Mouse (Mus musculus): ENCODE measurements around the gene Hddc3. TPM values are rescaled to one million over a fixed set of nuclear protein-coding genes. Genes with fewer than 3 reads are reported as not detected.

Gene Hddc3
- polyA plus RNA-seq, 1 experiment from 2014 or later: 27.9 TPM

DNA sequence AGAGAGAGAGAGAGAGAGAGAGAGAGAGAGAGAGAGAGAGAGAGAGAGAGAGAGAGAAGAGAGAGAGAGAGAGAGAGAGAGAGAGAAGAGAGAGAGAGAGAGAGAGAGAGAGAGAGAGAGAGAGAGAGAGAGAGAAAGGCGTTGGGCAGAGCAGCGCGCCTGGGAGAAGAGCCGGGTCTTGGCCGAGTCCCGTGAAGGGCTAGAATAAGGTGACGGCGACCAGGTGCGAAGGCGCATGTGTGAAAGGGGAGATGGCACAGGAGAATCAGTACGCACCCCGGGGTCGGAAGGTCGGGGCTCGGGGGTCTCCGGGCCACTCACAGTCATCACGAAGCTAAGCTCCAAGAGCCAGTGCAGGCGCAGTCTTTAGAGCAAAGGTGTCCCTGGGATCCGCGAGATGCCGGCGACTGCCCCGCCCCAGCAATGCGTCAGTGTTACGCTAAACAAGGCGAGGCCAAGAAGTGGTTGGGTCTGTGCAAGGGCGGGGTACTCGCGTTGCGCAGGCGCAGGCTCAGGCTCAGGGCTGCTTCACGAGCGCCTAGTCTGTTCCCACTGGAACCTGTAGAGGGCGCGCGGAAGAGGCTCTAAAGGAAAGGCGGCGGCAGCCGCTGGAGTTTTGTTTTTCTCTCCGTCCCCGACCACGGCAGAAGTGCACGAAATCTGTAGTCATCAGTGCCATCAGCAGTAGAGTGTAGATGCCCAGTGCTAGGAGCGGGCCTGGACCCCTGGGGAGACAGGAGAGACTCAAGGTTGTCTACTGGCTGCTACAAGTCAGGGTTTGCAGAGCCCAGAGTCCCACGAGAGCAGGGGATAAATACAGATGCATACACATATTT lies 2.9 kb upstream of the Hddc3 start:
- no peaks in the 10 kb centered on the region for H3K9me3 ChIP-seq
- H3K27ac ChIP-seq: peak overlapping the region; percentile 86
- peaks cover 31% of the 10 kb centered on the region for H3K36me3 ChIP-seq (replicated peaks)
- H3K4me3 ChIP-seq: peak overlapping the region; percentile 75
- peak; percentile 97 for DNase-seq (ENCODE audit: extremely low spot score, low spot score)
- peaks cover 59% of the 10 kb centered on the region for H3K4me1 ChIP-seq
- H3K27me3 ChIP-seq (ENCODE audit: poor library complexity, severe bottlenecking): peaks cover 15% of the 10 kb centered on the region
- under 1% methylated on average over 45 of the region's 45 CpGs for WGBS

- Histone ChIP-seq H3K9me3 (peaks cover 5% of the 10 kb centered on the region; the same call in 1 of the 2 replicates), H3K36me3 (replicated peaks) (peaks cover 29% of the 10 kb centered on the region), H3K4me1 (peaks cover 59% of the 10 kb centered on the region), H3K27me3 (ENCODE audit: poor library complexity, severe bottlenecking) (peaks cover 15% of the 10 kb centered on the region), H3K4me3 (peak within 1 kb of the TSS; percentile 75), H3K27ac (peak within 1 kb of the TSS; percentile 86)
- DNase-seq (ENCODE audit: extremely low spot score, low spot score): peak; percentile 74
- 3% methylated on average over 11 of the region's 11 CpGs for WGBS
Measured at GRCm38 (mm10) chr7:80340793-80341192, 2.1 kb upstream of the Hddc3 start, which contains the start of gene Unc45a. Gene Unc45a, minus strand, starts transcription at chr7:80341005.

DNA sequence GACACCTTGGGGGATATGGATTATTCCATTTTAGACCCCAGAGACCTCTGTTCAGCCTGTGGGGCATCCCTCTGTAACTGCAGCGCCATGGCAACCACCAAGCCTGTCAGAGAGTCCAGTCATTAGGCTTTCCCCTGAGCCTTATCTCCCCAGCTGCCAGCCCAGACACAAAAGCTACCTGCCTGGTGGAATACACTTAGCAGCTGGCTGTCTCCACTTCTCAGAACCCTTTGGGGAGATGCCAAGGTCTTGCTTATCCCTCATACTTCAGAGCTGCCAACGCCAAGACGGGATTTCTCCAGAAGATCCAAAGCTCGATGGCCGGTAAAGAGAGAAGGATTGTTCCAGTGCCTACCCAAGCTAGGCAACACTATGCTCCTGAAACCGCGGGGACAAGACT lies 1.1 kb upstream of the Hddc3 start:
- H3K27me3 ChIP-seq (ENCODE audit: poor library complexity, severe bottlenecking): peaks cover 15% of the 10 kb centered on the region
- no peak overlapping the region for H3K4me3 ChIP-seq
- 83% methylated on average over 7 of the region's 7 CpGs for WGBS
- peaks cover 7% of the 10 kb centered on the region; the same call in 1 of the 2 replicates for H3K9me3 ChIP-seq
- H3K27ac ChIP-seq: no peak overlapping the region
- DNase-seq (ENCODE audit: extremely low spot score, low spot score): no peak
- H3K36me3 ChIP-seq (replicated peaks): peaks cover 23% of the 10 kb centered on the region
- peaks cover 59% of the 10 kb centered on the region for H3K4me1 ChIP-seq

DNA sequence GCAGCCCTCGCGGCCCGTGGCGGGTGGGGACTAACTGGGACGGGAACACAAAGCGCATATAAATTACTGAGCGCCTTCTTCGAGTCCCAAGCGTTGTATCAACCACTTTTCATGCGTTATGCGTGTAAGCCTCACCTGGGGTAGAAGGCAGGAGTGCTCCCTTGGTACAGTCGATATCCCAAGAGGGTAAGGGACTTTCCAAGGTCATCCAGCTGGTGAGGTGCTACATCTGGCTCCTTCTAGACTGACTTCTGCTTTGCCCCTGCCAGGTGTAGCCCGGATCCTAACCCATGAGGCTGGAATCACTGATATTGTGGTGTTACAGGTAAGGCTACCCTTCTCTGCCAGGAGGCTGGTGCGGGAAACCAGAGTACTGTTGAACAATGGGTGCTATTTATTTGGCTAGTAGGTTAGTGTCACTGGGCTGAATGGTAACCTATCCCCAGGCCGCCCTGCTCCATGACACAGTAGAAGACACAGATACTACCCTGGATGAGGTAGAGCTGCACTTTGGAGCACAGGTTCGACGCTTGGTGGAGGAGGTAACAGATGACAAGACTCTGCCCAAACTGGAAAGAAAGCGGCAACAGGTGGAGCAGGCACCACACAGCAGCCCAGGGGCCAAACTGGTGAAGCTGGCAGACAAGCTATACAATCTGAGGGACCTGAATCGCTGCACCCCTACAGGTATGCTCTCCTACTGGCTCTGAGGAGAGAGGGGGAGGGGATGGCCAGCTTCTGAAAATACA lies 540 bp downstream of the Hddc3 start:
- Histone ChIP-seq H3K27ac (peak overlapping the region; percentile 90), H3K36me3 (replicated peaks) (peaks cover 10% of the 10 kb centered on the region), H3K9me3 (peaks cover 7% of the 10 kb centered on the region; the same call in 1 of the 2 replicates), H3K4me1 (peaks cover 64% of the 10 kb centered on the region), H3K4me3 (peak overlapping the region; percentile 67), H3K27me3 (ENCODE audit: poor library complexity, severe bottlenecking) (peaks cover 15% of the 10 kb centered on the region)
- DNase-seq (ENCODE audit: extremely low spot score, low spot score): no peak
- WGBS: 26% methylated on average over 19 of the region's 19 CpGs

GRCm38 (mm10) chr7:80346173-80346572 lies 3.3 kb downstream of the Hddc3 start:
- WGBS: 94% methylated on average over 9 of the region's 9 CpGs
- Histone ChIP-seq H3K4me1 (peaks cover 40% of the 10 kb centered on the region), H3K27me3 (ENCODE audit: poor library complexity, severe bottlenecking) (peaks cover 13% of the 10 kb centered on the region), H3K4me3 (no peak overlapping the region), H3K9me3 (peaks cover 7% of the 10 kb centered on the region; the same call in 1 of the 2 replicates), H3K27ac (no peak overlapping the region), H3K36me3 (replicated peaks) (peaks cover 23% of the 10 kb centered on the region)
- no peak for DNase-seq (ENCODE audit: extremely low spot score, low spot score)

DNA sequence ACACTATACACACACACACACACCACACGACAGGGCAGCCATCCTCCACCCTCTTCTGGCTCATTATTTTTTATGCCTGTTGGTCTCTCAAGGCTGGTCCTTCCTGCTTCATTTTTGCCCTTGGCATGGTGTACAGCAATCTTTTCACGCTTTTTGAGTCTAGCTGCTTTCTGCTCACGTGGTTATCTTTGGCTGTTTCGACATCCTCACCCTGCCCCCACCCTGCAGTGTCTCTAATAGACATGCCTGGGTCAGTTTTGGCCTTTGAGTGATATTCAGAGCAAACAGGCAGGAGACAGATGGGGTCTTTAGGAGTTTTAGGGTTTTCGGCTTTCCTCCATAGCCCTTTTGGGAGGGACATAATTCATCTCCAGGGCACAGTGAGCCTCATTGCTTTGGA lies 3.9 kb downstream of the Hddc3 start:
- Histone ChIP-seq H3K9me3 (peaks cover 7% of the 10 kb centered on the region; the same call in 1 of the 2 replicates), H3K27ac (no peak overlapping the region), H3K36me3 (replicated peaks) (peaks cover 29% of the 10 kb centered on the region), H3K4me3 (no peak overlapping the region), H3K4me1 (peaks cover 34% of the 10 kb centered on the region), H3K27me3 (ENCODE audit: poor library complexity, severe bottlenecking) (peaks cover 6% of the 10 kb centered on the region)
- DNase-seq (ENCODE audit: extremely low spot score, low spot score): no peak
- WGBS: 95% methylated on average over 5 of the region's 5 CpGs

- Histone ChIP-seq H3K9me3 (peaks cover 7% of the 10 kb centered on the region; the same call in 1 of the 2 replicates), H3K27ac (0 out of 2 replicates have a peak overlapping the region, but pooled peaks have one; percentile 25), H3K36me3 (replicated peaks) (peaks cover 39% of the 10 kb centered on the region), H3K4me1 (peaks cover 23% of the 10 kb centered on the region), H3K4me3 (no peak overlapping the region), H3K27me3 (ENCODE audit: poor library complexity, severe bottlenecking) (no peaks in the 10 kb centered on the region)
- DNase-seq (ENCODE audit: extremely low spot score, low spot score): no peak
- WGBS: 76% methylated on average over 13 of the region's 13 CpGs
Measured at GRCm38 (mm10) chr7:80347670-80348586, 5.0 kb downstream of the Hddc3 start.

- no peak for DNase-seq (ENCODE audit: extremely low spot score, low spot score)
- Histone ChIP-seq H3K9me3 (0 out of 2 replicates have a peak, but pooled peaks cover 1% of the 10 kb centered on the region), H3K36me3 (replicated peaks) (peaks cover 56% of the 10 kb centered on the region), H3K27ac (no peak overlapping the region), H3K27me3 (ENCODE audit: poor library complexity, severe bottlenecking) (no peaks in the 10 kb centered on the region), H3K4me3 (no peak overlapping the region), H3K4me1 (peaks cover 13% of the 10 kb centered on the region)
- WGBS: 74% methylated on average over 2 of the region's 2 CpGs
Measured at GRCm38 (mm10) chr7:80350808-80351207, 7.9 kb downstream of the Hddc3 start.

GRCm38 (mm10) chr7:80352920-80353319 lies 10.0 kb downstream of the Hddc3 start:
- 91% methylated on average over 8 of the region's 8 CpGs for WGBS
- Histone ChIP-seq H3K9me3 (no peaks in the 10 kb centered on the region), H3K27me3 (ENCODE audit: poor library complexity, severe bottlenecking) (no peaks in the 10 kb centered on the region), H3K4me3 (no peak overlapping the region), H3K27ac (no peak overlapping the region), H3K36me3 (replicated peaks) (peaks cover 72% of the 10 kb centered on the region), H3K4me1 (peaks cover 22% of the 10 kb centered on the region)
- no peak for DNase-seq (ENCODE audit: extremely low spot score, low spot score)

- no peaks in the 10 kb centered on the region for H3K9me3 ChIP-seq
- no peak overlapping the region for H3K4me3 ChIP-seq
- no peaks in the 10 kb centered on the region for H3K27me3 ChIP-seq (ENCODE audit: poor library complexity, severe bottlenecking)
- peaks cover 90% of the 10 kb centered on the region for H3K36me3 ChIP-seq (replicated peaks)
- peaks cover 22% of the 10 kb centered on the region for H3K4me1 ChIP-seq
- 87% methylated on average over 13 of the region's 13 CpGs for WGBS
- DNase-seq (ENCODE audit: extremely low spot score, low spot score): no peak
- H3K27ac ChIP-seq: peak overlapping the region; percentile 69
Measured at GRCm38 (mm10) chr7:80356351-80356750, 13.4 kb downstream of the Hddc3 start.

DNA sequence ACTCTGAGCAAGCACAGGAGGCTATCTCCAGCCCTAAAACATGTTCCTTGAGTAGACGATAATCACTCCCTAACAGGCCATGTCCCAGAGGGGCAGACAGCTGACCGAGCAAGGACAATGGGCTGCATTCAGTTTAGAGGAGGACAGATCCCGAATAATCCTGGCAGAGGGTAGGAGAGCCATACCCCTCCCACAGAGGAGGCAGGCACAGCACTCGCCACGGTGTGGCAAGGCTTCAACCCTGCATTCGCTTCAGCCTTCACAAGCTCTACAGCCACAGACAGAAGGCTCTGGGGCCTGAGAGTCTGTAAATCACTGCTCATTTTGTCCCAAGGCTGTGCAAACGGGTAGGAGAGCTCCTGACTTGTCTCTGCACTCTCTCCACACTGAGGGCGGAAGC lies 14.3 kb downstream of the Hddc3 start:
- H3K27ac ChIP-seq: peak overlapping the region; percentile 69
- 19% methylated on average over 8 of the region's 8 CpGs for WGBS
- no peak overlapping the region for H3K4me3 ChIP-seq
- peaks cover 91% of the 10 kb centered on the region for H3K36me3 ChIP-seq (replicated peaks)
- peak; percentile 31 for DNase-seq (ENCODE audit: extremely low spot score, low spot score)
- no peaks in the 10 kb centered on the region for H3K9me3 ChIP-seq
- H3K27me3 ChIP-seq (ENCODE audit: poor library complexity, severe bottlenecking): no peaks in the 10 kb centered on the region
- peaks cover 22% of the 10 kb centered on the region for H3K4me1 ChIP-seq

GRCm38 (mm10) chr7:80358039-80358438 lies 15.1 kb downstream of the Hddc3 start:
- DNase-seq (ENCODE audit: extremely low spot score, low spot score): no peak
- Histone ChIP-seq H3K27ac (no peak overlapping the region), H3K4me1 (peaks cover 22% of the 10 kb centered on the region), H3K9me3 (no peaks in the 10 kb centered on the region), H3K27me3 (ENCODE audit: poor library complexity, severe bottlenecking) (no peaks in the 10 kb centered on the region), H3K4me3 (no peak overlapping the region), H3K36me3 (replicated peaks) (peaks cover 91% of the 10 kb centered on the region)
- 68% methylated on average over 4 of the region's 4 CpGs for WGBS
